ENCODE assay signal across 8 mouse cellular contexts in genomic region chr3:89998612-89999054, GRCm38 (mm10). TPM values are rescaled to one million over a fixed set of nuclear protein-coding genes. Genes with fewer than 3 reads are reported as not detected.
DNase-seq lines count a peak whose midpoint lies in the region; ATAC-seq lines count a peak whose summit lies in the region.

Hax1 (minus strand) TSS chr3:89998780.

- peaks cover 16% of the 10 kb centered on the region for H3K4me1 ChIP-seq in heart, embryonic 10.5 days
- H3K4me1 ChIP-seq in kidney, embryonic 15.5 days = peaks cover 14% of the 10 kb centered on the region

- H3K27me3 ChIP-seq in heart, embryonic 10.5 days (ENCODE audit: insufficient read depth, poor library complexity, severe bottlenecking) = no peaks in the 10 kb centered on the region
- H3K27me3 ChIP-seq in kidney, embryonic 15.5 days = no peaks in the 10 kb centered on the region

- peak within 1 kb of the TSS; percentile 84 for H3K4me3 ChIP-seq in heart, embryonic 10.5 days
- H3K4me3 ChIP-seq in kidney, embryonic 15.5 days (replicated peaks) = peak within 1 kb of the TSS; percentile 78

- peak within 1 kb of the TSS; percentile 82 for H3K4me2 ChIP-seq in kidney, embryonic 15.5 days

- ATAC-seq in erythroblast, adult 5-6 weeks (replicated peaks; ENCODE audit: low FRiP score, poor library complexity, severe bottlenecking) = peak; percentile 94
- peak; percentile 95 for ATAC-seq in kidney, embryonic 15.5 days (replicated peaks; ENCODE audit: low FRiP score)
- peak; percentile 96 for ATAC-seq in monocyte, adult 5-6 weeks (replicated peaks; ENCODE audit: insufficient number of reproducible peaks, low FRiP score, low TSS enrichment, poor library complexity, severe bottlenecking)

- peak within 1 kb of the TSS; percentile 91 for H3K27ac ChIP-seq in heart, embryonic 10.5 days
- H3K27ac ChIP-seq in kidney, embryonic 15.5 days = peak within 1 kb of the TSS; percentile 98

- no peaks in the 10 kb centered on the region for H3K9me3 ChIP-seq in heart, embryonic 10.5 days
- no peaks in the 10 kb centered on the region for H3K9me3 ChIP-seq in kidney, embryonic 15.5 days (replicated peaks)

- DNase-seq in B cell, adult 2 months = peak; percentile 90
- DNase-seq in brain, adult 2 months (ENCODE audit: low read depth, low spot score) = peak; percentile 99
- peak; percentile 96 for DNase-seq in heart, embryonic 10.5 days (ENCODE audit: low spot score)
- peak; percentile 94 for DNase-seq in liver
- peak; percentile 93 to 96 for DNase-seq in spleen, postnatal 4 days (ENCODE audit: low spot score in 2 of 2)

- WGBS in heart, embryonic 10.5 days = under 1% methylated on average over 26 of the region's 26 CpGs
- under 1% methylated on average over 26 of the region's 26 CpGs for WGBS in kidney, embryonic 15.5 days

- peak within 1 kb of the TSS; percentile 82 for H3K9ac ChIP-seq in kidney, embryonic 15.5 days

- H3K36me3 ChIP-seq in heart, embryonic 10.5 days = peaks cover 57% of the 10 kb centered on the region
- H3K36me3 ChIP-seq in kidney, embryonic 15.5 days = peaks cover 61% of the 10 kb centered on the region

RNA-seq across cellular contexts. Expression of gene Hax1, which starts in this region (rescaled TPM):
- total RNA-seq in erythroblast, adult 5-6 weeks (2015; ENCODE audit: low replicate concordance) = 118 and 129 TPM in 2 replicates
- 48.2 and 60.8 TPM in 2 replicates for total RNA-seq in erythroblast, adult 5-6 weeks (2017; ENCODE audit: low replicate concordance)
- 114 and 150 TPM in 2 replicates for polyA plus RNA-seq in heart, embryonic 10.5 days (2016; fragmentation: Nextera tagmentation; extraction: Ambion mirVana)
- 174 and 180 TPM in 2 replicates for polyA plus RNA-seq in kidney, embryonic 15.5 days (2015; fragmentation: Nextera tagmentation; extraction: Ambion mirVana)
- total RNA-seq in monocyte, adult 5-6 weeks (2017) = 44.9 to 89.5 TPM (median 54.6 TPM) in 3 replicates

Comparison
In these comparisons a context has a peak if more than half of its experiments do, and no peak if none do; other contexts are left out.
1. Peak in every context shown above with its lines: DNase-seq, ATAC-seq, H3K4me3 ChIP-seq and H3K27ac ChIP-seq.